Mouse (Mus musculus): ENCODE results near the gene Slc16a11. TPM values are rescaled to one million over a fixed set of nuclear protein-coding genes. Genes with fewer than 3 reads are reported as not detected.
A peak's percentile ranks its signal among the peaks of the same experiment; 100 is the strongest.

Gene Slc16a11
- polyA plus RNA-seq, 1 experiment from 2014 or later = 1.5 TPM

- ATAC-seq (ENCODE audit: insufficient number of reproducible peaks, low FRiP score, low TSS enrichment, low read depth) = no peak
- Histone ChIP-seq H3K9ac (0 out of 2 replicates have a peak overlapping the region, but pooled peaks have one; percentile 47), H3K9me3 (no peaks in the 10 kb centered on the region), H3K4me1 (peaks cover 33% of the 10 kb centered on the region), H3K36me3 (no peaks in the 10 kb centered on the region), H3K4me2 (peak overlapping the region; percentile 91), H3K4me3 (peak overlapping the region; percentile 50), H3K27me3 (peaks cover 43% of the 10 kb centered on the region), H3K27ac (peak overlapping the region; percentile 76)
- WGBS = 53% methylated on average over 7 of the region's 7 CpGs
Measured at GRCm38 (mm10) chr11:70219873-70220272, 7.3 kb downstream of the Slc16a11 start.

- peak overlapping the region; percentile 76 for H3K27ac ChIP-seq
- H3K9me3 ChIP-seq = no peaks in the 10 kb centered on the region
- WGBS = 2% methylated on average over 24 of the region's 24 CpGs
- H3K36me3 ChIP-seq = no peaks in the 10 kb centered on the region
- H3K4me2 ChIP-seq = peak overlapping the region; percentile 91
- H3K4me3 ChIP-seq = peak overlapping the region; percentile 50
- H3K27me3 ChIP-seq = peaks cover 43% of the 10 kb centered on the region
- H3K4me1 ChIP-seq = peaks cover 29% of the 10 kb centered on the region
- peak overlapping the region; percentile 47 for H3K9ac ChIP-seq
- no peak for ATAC-seq (ENCODE audit: insufficient number of reproducible peaks, low FRiP score, low TSS enrichment, low read depth)
Measured at GRCm38 (mm10) chr11:70220323-70220722, 7.8 kb downstream of the Slc16a11 start.

DNA sequence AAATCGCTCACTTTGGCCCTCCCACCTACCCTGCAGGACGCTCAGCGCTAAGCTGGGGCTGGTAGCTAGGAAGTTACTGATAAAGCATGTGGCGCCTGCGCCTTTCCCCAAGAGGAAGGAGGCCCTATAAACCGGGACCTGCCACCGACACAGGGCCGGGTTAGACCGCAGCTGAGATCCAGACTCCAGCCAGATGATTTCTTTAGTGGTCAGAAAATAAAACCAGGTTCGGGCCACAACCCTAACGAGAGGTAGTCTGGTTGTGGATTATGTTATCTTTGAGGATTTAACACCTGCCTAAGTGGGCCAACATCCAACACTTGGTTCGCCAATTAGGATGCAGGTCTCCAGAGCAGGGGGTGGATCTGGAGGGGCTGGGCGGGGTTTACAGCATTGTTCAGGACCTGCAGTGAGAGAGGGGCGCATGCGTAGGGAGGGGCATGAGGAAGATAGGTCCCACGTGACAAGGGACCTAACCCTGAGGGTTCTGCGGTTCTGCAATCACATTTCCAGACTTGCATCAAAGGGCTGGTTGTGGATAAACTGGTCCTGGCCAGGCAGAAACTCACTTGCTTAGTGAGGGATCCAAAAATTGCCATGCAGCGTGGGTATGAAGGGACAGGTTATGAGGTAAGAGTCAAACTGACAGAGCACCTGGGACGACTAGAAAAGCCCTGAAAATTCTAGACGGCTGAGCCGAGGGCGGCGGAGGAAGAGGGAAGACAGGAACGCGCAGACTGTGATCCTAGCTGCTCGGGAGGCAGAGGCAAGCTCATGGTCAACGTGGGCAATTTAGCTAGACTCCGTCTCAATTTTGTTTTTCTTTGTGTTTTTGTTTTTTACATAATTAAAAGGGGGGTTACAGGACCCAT, 8.4 kb downstream of the Slc16a11 start, which contains the start of gene Slc16a13:
Slc16a13 (minus strand) TSS at position 334 of the 872 bp plus-strand sequence.
- no peaks in the 10 kb centered on the region for H3K9me3 ChIP-seq
- peak within 1 kb of the TSS; percentile 85 for H3K27ac ChIP-seq
- peak within 1 kb of the TSS; percentile 47 for H3K9ac ChIP-seq
- peak; percentile 82; the same call in 1 of the 2 replicates for ATAC-seq (ENCODE audit: insufficient number of reproducible peaks, low FRiP score, low TSS enrichment, low read depth)
- H3K4me2 ChIP-seq = peak within 1 kb of the TSS; percentile 91
- peaks cover 43% of the 10 kb centered on the region for H3K27me3 ChIP-seq
- H3K4me1 ChIP-seq = peaks cover 26% of the 10 kb centered on the region
- H3K36me3 ChIP-seq = no peaks in the 10 kb centered on the region
- peak within 1 kb of the TSS; percentile 50 for H3K4me3 ChIP-seq
- WGBS = under 1% methylated on average over 28 of the region's 28 CpGs

DNA sequence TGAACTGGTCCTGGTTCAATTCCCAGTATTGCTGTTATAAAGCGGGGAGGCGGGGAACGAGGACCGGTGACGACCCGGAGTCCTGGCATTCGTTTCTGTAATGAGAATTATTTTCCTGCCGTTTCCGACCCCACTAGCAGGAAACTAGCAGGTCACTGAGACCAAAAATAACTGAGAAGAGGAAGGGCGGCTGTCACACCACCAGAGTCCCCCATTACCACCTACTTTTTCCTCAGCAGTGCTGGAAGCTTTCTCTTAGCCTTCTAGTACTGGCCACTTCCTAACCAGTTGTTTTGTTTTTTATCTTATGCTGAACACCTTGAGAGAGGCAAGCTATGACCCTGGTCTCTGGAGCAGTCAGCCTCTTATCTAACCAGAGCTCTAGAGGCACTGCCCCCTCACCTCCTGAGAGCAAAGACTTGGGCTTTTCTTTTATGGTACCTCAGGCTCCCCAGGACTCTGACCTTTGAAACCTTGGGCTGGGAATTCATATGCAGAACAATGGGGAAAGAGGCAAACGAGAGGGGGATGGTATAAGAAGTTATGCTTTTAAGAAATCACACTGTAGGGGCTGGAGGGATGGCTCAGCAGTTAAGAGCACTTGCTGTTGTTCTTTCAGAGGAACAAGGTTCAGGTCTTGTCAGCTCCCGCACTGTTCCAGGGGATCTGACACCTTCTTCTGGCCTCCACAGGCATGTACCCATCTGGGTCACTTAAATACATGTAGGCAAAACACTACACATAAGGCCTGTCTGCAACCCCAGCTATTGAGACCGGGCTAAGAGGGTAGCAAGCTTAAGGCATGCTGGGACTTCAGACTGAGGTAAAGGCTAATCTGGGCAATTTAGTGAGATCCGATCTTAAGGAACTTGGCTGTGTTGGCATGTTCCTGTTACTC, 9.3 kb downstream of the Slc16a11 start:
- Histone ChIP-seq H3K4me3 (peak overlapping the region; percentile 50), H3K9ac (peak overlapping the region; percentile 44; the same call in 1 of the 2 replicates), H3K27ac (peak overlapping the region; percentile 85), H3K27me3 (peaks cover 43% of the 10 kb centered on the region), H3K4me2 (peak overlapping the region; percentile 91), H3K36me3 (no peaks in the 10 kb centered on the region), H3K9me3 (no peaks in the 10 kb centered on the region), H3K4me1 (peaks cover 35% of the 10 kb centered on the region)
- 11% methylated on average over 14 of the region's 14 CpGs for WGBS
- ATAC-seq (ENCODE audit: insufficient number of reproducible peaks, low FRiP score, low TSS enrichment, low read depth) = no peak

GRCm38 (mm10) chr11:70223724-70224123, 11.2 kb downstream of the Slc16a11 start:
- H3K4me2 ChIP-seq = no peak overlapping the region
- no peaks in the 10 kb centered on the region for H3K36me3 ChIP-seq
- peaks cover 52% of the 10 kb centered on the region for H3K27me3 ChIP-seq
- H3K4me3 ChIP-seq = no peak overlapping the region
- 76% methylated on average over 9 of the region's 9 CpGs for WGBS
- H3K9me3 ChIP-seq = no peaks in the 10 kb centered on the region
- peaks cover 41% of the 10 kb centered on the region for H3K4me1 ChIP-seq
- no peak for ATAC-seq (ENCODE audit: insufficient number of reproducible peaks, low FRiP score, low TSS enrichment, low read depth)
- H3K9ac ChIP-seq = no peak overlapping the region
- H3K27ac ChIP-seq = no peak overlapping the region

DNA sequence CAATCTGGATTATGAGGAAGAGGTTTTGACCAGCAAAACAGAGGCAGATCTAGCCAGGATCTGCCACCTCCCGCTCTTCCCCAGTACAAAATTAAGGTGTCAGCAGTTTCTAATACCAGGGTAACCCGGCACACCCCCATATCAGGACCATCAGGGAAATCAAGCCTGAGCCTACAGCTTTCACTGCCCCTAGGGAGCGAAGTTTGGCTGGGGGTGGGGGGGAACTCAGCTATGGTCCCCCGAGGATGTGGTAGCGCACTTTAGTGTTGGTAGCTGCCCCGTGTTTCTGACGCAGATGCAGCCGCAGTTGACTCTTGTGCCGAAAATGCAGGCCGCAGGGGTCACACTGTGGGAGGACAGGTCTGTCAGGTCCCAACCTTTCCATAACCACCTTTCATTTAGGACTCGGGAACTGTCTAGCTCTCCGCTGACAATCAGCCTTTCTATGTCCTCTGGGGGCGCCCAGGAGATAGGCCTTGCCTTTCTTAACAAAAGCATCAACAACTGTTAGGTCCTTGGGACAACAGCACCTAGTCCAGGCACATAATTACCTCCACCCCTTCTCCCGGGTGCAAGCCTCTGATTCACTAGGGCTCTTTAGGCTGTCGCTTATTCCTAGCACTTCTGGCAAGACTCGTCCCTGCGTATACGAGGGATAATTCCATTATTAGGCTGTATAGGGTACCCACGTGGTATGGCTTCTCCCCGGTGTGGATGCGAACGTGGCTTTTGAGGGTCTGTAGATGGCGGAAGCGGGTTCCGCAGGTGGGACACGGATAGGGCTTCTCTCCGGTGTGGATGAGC, 13.4 kb downstream of the Slc16a11 start:
- Histone ChIP-seq H3K4me1 (peaks cover 44% of the 10 kb centered on the region), H3K4me3 (peak overlapping the region; percentile 23), H3K9me3 (no peaks in the 10 kb centered on the region), H3K36me3 (no peaks in the 10 kb centered on the region), H3K27ac (no peak overlapping the region), H3K9ac (no peak overlapping the region), H3K4me2 (peak overlapping the region; percentile 36), H3K27me3 (peaks cover 70% of the 10 kb centered on the region)
- WGBS = 23% methylated on average over 27 of the region's 27 CpGs
- ATAC-seq (ENCODE audit: insufficient number of reproducible peaks, low FRiP score, low TSS enrichment, low read depth) = no peak

DNA sequence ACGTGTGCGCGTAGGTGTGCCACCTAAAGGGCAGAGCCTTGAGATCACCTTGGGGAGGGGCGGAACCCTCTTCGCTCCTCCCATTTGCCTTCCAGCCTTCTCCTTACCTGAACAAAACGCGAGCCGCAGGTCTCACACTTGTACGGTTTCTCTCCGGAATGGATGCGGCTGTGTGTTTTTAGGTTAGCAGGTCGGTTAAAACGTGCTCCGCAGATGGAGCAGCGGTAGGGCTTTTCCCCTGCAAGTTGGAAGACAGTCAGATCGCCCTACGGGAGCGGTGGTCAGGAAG, 14.0 kb downstream of the Slc16a11 start:
- no peak for ATAC-seq (ENCODE audit: insufficient number of reproducible peaks, low FRiP score, low TSS enrichment, low read depth)
- WGBS = 7% methylated on average over 18 of the region's 18 CpGs
- no peaks in the 10 kb centered on the region for H3K9me3 ChIP-seq
- peaks cover 70% of the 10 kb centered on the region for H3K27me3 ChIP-seq
- H3K27ac ChIP-seq = no peak overlapping the region
- peak overlapping the region; percentile 23 for H3K4me3 ChIP-seq
- H3K36me3 ChIP-seq = no peaks in the 10 kb centered on the region
- H3K4me2 ChIP-seq = peak overlapping the region; percentile 36
- H3K4me1 ChIP-seq = peaks cover 39% of the 10 kb centered on the region
- H3K9ac ChIP-seq = no peak overlapping the region

DNA sequence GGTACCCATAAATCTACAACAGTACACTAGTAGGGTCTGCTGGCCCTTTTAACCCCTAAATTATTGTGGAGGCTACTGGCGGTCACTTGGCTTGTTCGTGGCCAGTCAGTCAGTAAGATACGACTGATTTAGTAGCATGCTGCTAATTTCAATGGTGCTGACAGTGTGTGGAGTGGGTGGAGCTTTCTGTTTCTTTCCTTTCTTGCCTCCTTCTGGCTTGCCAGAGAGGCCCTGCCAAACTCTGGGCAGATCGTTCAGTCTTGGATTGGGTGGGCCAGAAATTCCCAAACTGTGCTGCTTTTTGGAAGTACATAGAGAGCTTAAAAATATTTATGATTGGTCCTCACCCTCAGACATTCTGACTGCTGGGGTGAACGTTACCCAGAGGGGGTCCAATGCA, 14.6 kb downstream of the Slc16a11 start:
- Histone ChIP-seq H3K9me3 (no peaks in the 10 kb centered on the region), H3K27ac (no peak overlapping the region), H3K4me1 (peaks cover 40% of the 10 kb centered on the region), H3K4me2 (peak overlapping the region; percentile 36; the same call in 1 of the 2 replicates), H3K27me3 (peaks cover 70% of the 10 kb centered on the region), H3K36me3 (no peaks in the 10 kb centered on the region), H3K9ac (no peak overlapping the region), H3K4me3 (peak overlapping the region; percentile 23)
- WGBS = 26% methylated on average over 5 of the region's 5 CpGs
- no peak for ATAC-seq (ENCODE audit: insufficient number of reproducible peaks, low FRiP score, low TSS enrichment, low read depth)

DNA sequence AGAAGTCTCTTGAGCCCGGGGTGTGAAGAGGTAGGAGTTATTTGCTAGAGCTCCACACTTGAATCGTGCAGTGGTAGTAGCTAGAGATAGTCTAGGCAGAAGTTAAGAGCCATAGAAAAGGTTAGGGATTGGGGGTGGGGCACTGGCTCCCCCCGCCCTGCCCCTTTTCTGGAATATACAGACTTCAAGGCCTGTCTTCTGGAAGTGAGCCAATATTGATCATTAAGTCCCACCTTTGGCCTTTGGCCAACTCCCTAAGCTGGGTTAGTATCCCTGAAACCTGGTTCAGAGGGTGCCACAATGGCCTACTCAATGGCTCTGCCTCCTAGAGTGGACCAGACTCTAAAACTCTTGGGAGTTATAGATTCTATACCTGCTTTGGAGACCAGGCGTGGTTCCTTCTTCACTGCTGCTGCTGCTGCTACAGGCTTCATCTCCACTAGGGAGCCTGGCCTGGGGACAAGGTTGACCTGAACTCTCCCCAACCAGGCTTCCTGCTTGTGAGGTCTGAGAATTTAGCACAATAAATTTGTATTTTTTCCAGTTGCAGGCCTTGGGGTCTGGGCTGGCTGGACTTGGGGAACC, 15.2 kb downstream of the Slc16a11 start:
- Histone ChIP-seq H3K9me3 (no peaks in the 10 kb centered on the region), H3K4me2 (no peak overlapping the region), H3K9ac (no peak overlapping the region), H3K27me3 (peaks cover 70% of the 10 kb centered on the region), H3K4me1 (peaks cover 45% of the 10 kb centered on the region), H3K27ac (no peak overlapping the region), H3K4me3 (peak overlapping the region; percentile 30), H3K36me3 (no peaks in the 10 kb centered on the region)
- WGBS = 86% methylated on average over 4 of the region's 4 CpGs
- ATAC-seq (ENCODE audit: insufficient number of reproducible peaks, low FRiP score, low TSS enrichment, low read depth) = no peak

DNA sequence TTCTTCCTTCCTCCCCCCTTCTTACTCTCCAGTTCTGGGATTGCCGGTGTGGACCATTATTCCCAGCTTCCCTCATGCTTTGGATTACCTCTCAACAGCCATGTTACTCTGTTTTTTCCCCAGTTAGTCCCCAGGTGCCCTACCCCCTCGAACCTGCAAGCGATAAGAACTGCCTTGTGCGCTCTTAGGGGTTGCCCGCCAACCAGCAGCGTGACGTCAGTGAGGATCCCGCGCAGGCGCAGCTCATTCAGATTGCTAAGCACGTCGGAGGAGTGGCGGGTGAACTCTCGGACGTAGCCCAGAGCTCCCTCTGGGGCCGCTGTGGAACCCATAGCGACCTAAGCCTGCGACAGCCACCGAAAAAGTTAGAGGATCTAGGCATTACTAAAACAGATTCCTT, 16.3 kb downstream of the Slc16a11 start:
- WGBS = 2% methylated on average over 19 of the region's 19 CpGs
- Histone ChIP-seq H3K27ac (no peak overlapping the region; the same call in 1 of the 2 replicates), H3K4me3 (peak overlapping the region; percentile 30), H3K4me1 (peaks cover 54% of the 10 kb centered on the region), H3K4me2 (peak overlapping the region; percentile 53), H3K27me3 (peaks cover 65% of the 10 kb centered on the region), H3K9ac (no peak overlapping the region), H3K9me3 (no peaks in the 10 kb centered on the region), H3K36me3 (no peaks in the 10 kb centered on the region)
- ATAC-seq (ENCODE audit: insufficient number of reproducible peaks, low FRiP score, low TSS enrichment, low read depth) = no peak

Measured in limb, embryonic 15.5 days (tissue).